Mouse (Mus musculus) retina, embryonic 14.5 days (tissue): Measurements from ENCODE around the gene Nrp1.

ENCODE experiments used
- DNase-seq: peaks from one replicate; pipeline ENCODE4 v3.0.0-alpha.2; 2015; ENCODE audit warnings: low spot score

Gene Nrp1

DNA sequence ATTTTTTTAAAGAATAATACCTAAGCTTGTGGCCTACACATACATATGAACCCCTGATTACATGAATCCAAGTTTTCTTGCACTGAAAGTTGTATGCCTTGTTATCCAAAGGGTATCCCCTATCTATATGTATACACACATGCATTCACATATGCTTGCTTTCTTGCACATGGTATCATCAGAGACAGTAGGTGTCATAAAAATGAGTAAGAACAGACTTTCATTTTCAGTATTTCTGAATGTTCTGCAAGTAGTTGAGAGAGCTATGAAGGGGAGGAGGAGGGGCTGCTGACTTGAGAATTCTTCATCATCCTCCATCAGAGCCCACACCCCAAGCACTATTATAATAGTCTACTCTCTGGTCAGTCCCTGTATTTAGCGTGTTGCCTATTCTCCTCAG lies 62.0 kb downstream of the Nrp1 start:
- DNase-seq, result no peak

DNA sequence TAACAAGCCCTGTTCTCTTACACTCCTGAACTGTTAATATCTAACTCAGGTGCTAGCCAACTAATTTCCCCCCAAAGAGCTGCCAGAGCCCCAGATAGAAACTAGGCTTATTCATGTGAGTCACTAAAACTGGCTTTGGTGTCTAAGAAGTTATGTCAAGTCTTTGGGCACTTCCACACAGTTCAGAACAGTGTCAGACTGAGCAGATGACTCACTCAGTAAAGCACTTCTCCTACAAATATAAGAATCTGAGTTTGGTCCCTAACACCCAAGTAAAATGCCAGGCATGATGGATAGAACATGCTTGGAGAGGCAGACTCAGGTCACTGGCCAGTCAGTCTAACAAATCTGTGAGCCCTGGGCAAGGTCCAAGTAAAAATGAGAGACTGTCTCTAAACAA lies 65.4 kb downstream of the Nrp1 start:
- no peak for DNase-seq

DNA sequence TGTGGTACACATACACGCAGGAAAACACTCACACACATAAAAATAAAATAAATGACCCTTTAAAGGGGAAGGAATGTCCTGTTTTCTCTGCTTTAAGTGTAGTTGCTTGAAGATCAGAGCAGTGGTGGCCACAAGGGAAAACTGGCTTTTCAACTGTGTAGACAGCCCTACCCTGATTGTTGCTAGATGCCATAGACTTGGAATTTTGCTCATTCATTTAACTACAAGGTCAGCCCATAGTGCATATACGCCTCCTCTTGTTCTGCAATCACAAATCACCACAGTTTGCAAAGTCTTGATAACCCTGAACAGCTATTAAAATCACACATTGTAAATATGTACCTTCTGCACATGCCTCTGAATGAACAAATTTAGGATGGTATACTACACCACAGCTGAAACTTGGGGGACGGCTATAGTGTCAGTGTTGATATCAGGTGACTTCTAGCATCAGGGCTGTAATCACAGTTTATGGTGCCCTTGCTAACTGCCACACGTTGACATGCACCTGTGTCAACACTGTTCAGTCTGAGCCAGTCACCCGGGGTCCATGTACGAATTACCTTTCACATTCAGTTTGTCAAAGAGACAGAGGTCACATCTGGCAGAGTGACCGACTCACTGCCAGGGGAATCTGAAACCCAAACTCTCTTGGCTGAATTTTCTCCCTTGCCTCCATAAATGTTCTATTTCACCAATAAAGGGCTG lies 66.4 kb downstream of the Nrp1 start:
- no peak for DNase-seq

DNA sequence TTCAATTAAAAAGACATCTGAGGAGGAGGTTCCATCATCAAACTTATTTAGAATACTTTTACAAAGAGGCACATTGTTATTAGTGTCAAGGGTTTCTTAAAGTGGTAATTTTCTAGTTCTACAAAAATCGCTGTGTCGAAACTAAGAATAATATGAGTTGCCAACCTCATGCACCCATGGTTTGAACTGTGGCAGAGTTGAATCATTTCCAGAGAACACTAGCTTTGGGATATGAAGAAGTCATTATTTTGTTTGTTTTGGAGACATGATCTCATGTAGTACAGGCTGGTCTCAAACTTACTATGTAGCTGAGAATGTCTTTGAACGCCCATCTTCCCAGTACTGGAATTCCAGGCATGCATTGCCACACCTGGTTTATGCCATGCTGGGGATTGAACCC lies 68.7 kb downstream of the Nrp1 start:
- no peak for DNase-seq

DNA sequence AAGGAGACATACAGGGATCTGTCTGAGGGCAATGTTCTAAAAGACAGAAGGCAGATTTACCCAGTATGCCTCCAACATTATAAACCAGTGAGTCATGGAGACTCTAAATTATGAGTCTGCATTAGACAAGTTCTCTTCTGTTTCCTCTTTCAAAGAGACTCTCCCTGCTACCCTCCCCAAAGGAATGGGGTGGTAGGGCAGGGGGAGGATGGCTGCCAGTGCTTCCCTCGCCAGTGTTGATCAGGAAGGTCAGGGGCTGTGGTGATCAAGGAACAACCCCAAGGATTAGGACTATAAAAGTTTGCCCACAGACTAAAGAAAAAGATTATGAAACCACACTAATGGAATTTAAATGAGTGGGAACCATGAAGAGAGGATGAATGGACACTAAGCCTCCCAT lies 70.6 kb downstream of the Nrp1 start:
- DNase-seq, result no peak

DNA sequence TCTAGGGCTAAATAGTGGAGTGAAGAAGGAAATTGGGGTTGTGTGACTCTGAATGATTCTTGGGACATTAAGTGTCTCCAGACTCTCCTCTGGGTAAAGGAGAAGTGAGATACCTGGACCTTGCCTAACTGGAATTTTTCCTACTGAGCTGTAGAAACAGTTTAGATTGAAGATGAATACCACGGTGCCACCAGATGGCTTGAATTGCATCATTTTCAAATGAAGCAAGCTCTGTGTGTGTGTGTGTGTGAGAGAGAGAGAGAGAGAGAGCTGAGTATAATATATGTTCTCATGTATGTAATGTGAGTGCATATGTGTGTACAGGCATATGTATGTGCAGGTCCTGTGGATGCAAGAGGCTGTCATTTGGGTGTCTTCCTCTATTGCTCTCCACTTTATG lies 72.7 kb downstream of the Nrp1 start:
- DNase-seq, result no peak

DNA sequence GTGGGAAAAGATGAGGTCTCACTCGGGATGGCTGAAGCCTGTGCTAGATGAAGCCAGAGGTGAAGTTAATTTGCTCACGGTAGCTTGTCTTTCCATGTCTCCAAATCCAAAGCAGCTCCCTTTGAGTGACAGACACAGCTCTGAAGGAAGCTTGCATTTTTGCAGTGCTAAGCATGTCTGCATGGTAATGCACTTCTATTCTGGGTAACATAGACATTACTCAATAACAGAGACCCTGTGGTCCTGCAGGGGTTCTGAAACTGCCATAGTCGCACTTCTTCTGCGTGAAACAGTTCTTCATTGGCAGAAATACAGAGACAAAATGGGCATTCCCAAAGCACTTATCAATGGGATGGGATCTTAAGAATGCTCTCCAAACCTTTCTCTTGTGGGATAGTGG lies 77.3 kb downstream of the Nrp1 start:
- DNase-seq, result no peak

DNA sequence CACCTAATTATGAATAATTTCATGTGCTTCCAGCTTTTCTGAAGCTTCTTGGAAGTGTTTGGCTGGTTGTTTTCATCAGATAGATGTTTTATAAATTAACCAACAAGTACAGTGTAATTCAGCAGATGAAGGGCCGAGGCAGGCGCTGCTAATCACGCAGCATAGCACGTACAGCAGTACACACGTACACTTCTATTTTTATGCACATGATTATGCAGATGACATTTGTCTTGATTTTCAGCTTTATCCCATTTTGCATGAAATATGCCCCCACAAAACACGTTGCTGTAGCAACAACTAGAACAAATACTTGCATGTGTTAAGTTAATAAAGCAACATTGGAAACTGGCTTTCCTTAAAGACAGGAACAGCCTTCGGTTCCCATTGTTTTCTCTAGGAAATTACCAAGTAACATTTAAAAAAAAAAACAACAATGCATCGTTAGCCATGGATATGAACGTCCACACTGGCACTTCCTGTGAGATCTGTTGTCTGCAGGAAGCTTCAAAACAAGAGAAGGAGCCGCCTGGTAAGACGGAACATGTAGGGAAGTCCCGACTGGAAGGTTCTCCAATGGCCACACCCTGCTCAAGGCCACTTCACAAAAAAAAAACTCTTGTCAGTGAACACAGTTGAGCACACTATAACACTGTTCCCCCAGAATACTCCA lies 78.9 kb downstream of the Nrp1 start:
- DNase-seq, result no peak

DNA sequence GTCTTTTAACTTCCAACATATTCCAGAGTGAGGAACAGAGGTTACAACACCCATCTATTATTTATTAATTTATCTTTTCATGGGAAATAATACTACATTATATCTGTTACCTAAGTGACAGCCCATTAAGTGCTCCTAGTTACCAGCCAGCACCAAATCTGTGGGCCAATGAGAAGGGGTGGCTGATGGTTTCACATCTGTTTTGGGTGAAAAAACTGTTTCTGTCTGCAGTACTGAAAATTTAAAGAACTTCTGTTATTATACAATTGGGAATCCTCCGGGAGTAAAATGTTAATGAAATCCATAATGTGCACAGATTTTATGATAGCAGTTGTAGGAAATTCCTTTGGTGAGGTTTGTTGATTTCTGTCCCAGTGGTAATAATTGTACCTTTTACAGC lies 83.0 kb downstream of the Nrp1 start:
- no peak for DNase-seq

DNA sequence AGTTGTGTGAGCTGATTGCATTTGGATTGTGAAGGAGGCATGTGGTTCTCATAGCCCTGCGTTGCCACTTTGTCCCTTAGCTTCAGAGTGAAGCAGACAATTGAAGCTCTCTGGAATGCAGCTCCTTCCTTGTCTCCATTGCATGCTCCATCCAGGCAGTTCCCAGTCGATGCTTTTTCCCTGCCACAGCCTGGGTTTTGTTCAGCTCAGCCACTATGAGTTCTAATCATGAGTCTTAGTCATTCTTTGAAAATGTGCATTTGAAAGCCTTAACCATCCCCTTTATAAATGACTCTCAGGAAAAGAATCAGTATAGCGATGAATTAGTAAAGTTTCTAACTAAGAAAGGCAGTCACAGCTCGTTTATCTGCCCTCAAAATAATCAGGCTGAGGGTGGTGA lies 87.2 kb downstream of the Nrp1 start:
- DNase-seq, result no peak

DNA sequence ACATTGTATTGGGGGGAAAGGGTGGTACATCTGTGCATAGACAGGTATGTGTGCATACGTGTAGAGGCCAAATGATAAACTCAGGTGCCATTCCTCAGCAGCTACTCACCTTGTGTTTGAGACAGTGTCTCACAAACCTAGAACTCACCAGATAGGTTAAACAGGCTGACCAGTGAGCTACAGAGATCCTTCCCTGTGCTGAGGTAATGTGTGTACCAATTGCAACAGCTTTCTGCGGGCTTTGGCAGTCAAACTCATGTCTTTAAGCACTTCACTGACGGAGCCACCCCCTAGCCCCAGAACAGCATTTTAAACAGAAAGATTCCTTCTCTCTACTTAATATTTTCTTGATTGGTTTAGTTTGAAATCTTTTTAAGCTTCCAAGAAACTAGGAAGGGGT lies 88.2 kb downstream of the Nrp1 start:
- DNase-seq, result no peak

DNA sequence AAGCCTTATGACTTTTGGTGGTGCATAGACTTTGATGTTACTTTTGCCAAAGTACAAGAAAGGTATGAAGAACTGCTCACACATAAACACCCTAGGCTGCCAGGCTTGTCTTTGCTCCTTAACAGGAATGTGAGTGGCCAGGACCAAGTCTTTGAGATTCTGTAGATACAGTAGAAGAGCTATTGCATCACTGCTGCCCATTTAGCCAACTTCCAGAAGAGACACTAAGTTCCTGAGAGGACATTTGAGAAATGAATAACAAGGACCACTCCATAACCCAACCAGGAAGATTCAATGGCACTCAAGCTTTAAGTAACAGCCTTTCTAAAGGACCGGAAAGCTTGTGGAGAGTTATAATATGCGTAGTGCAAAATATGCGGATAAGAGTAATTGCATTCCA lies 88.9 kb downstream of the Nrp1 start:
- DNase-seq, result no peak

DNA sequence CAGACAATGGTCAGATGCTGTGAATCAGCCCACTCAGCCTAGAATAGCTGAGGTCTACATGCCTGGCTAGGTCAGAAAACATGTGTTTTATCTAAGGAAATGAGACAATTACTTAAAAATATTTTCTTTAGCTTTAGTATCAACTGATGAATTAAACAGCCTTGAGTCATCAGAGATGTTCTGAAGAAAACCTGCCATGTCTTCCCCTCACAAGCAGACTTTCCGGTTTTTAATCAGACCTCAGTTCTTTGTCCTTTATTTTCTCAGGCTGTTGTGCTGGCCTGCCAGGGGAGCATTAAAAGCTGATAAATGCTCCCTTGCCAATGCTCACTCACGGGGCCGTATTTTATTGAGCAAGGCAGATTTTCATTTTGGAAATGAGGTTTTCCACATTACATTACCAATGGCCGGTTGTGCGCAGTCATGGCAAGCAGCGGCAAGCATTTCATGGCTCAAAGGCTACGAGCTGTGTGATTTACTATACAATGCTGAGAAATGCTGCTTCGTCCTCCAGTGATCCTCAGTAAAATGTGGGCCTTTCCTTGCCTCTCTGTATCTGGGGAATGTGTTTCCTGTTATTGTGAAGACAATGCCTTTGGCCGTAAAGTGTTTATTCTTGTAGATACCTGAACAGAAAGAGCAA lies 92.1 kb downstream of the Nrp1 start:
- DNase-seq, result no peak

DNA sequence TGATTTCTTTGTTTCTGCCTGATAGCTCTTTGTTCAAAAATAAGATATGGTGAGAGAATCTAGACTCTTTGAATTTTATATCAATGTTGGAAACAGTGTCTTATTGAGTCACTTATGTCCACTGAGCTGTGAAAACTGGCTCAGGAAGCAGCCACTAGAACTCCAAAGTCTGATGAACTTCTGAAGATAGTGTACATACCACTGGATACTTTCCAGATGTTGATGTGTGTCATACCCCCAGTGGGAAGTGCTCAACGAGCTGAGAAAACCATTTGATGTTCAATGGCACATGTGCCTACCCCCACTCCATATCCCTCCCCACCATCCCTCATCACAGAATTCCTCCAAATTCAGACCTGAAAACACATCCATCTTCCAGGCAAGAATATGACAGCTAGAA lies 92.7 kb downstream of the Nrp1 start:
- DNase-seq, result no peak

DNA sequence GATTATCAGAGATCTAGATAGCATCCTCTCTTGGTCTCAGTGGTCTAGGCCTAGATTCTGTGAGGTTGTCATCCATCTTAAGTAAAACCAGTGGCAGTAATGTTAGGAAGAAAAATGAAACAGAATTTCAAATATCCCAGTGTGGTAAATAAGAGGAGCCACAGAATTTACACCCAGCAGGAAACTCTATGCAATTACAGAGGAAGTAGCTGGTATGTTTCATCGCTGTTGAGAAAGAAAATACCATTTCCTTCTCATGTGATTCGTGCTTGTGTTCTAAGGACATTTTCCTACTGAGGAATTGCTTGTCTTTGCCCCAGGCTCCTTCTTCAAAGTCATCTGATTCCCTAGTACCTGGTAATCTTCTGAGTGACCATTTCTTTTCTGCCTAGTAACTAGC lies 95.1 kb downstream of the Nrp1 start:
- no peak for DNase-seq

DNA sequence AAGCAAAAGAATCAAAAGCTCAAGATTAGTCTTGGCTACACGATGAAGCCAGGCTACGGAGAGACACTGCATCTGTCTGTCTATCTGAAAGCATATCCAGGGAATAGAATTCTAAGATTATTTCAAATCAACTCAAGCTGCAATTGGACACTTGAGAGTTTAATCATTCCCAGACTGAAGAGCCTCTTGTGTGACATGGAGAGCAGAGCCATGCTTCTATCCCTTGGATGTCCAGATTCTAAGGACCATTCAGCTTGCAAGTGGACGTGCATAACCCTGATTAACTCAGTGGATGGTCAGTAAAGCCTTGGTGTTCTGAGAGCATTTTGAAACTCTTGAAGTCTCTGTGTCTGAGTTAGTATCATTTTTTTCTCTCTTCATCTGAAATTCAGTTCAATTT lies 95.6 kb downstream of the Nrp1 start:
- no peak for DNase-seq

DNA sequence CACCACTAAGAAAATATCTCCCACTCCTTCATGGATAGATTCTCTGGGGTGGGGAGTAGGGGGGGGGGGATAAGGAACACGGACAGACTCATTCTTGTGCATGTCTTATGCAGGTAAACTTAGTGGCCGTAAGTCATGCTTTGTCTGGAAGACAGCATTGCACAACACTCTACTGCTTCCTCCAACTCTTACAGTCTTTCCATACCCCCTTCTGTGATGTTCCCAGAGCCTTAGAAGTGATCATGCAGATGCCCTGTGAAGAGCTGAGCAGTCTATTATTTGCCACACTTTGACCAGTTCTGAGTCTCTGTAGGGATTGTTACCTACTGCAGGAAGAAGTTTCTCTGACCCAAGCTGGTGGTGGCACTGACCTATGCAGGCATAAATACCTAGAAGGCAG lies 98.9 kb downstream of the Nrp1 start:
- no peak for DNase-seq

DNA sequence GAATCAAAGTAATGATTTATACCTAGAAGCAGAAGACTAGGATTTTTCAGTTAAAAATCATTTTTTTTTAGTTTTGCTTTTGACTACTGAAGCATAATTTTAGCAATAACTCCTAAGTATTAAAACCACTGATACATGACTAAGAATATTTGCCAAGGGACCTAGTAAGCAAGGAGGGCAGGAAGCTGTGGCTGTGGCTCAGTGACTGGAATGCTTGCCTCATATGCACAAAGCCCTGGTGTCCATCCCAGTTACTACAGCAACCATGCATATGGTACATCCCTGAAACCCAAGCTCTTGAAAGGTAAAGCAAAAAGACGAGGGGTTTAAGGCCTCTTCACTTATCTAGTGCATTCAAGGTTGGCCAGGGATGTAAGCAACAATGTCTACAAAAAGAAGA lies 101.3 kb downstream of the Nrp1 start:
- no peak for DNase-seq

DNA sequence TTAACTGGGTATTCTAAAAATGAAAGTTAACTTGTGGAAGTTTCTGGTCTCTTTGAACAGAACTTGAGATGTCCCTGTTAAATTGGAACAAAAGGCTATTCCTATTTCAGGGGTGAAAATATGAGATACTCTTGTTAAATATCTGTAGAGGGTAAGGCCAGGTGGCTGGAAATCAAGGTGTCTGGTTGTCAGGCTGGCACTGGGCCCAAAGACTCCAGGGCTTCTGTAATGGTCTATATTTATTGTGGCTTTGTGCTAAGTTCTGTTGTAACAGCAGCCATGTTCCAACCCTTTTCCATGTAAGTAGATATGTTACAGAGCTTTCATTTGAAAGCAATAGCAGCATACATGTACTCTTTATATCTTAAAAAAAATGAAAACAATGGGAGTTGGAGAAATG lies 103.3 kb downstream of the Nrp1 start:
- no peak for DNase-seq

DNA sequence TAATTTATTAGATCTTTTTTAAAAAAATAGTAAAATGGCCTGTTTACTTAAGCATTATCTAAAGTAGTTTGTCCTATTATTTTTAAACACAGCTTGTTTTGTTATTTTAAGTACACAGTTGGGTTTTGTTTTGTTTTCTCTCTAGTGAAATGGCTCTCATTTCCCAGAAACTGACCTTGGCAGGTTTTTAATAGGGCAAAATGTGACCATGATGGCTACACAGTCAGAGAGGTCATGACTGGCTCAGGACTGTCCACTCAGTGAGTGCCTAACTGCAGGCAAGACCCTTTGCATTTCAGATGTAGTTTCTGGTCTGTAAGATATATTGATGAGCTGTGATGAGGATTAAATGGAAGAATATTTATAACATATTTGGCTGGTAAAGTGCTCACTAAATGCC lies 104.8 kb downstream of the Nrp1 start:
- no peak for DNase-seq

DNA sequence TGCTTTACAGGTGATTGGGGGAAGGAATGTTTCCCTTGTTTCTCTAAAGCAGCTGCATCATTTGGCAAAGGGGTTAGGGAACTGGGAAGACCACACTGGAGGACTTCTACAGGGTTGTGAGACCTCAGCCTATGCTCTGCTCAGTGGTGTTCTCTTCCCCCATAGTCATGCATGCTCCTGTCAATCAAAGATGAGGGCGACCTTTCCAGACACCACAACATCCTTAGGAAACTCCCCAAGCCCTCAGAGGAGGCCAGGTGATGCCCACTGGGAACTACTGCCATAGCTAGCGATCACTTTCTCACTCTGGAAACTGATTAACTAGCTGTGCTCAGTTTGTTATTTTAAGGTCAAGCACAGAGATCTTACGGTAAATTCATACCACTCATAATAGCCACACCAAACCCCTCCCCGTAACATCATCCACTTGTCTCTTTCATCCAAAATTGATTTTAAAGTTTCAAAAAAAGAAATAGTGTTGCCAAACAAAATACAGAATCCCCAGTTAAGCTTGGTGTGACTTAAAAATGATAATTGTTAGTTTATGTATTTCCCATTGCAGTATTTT lies 105.7 kb downstream of the Nrp1 start:
- no peak for DNase-seq

DNA sequence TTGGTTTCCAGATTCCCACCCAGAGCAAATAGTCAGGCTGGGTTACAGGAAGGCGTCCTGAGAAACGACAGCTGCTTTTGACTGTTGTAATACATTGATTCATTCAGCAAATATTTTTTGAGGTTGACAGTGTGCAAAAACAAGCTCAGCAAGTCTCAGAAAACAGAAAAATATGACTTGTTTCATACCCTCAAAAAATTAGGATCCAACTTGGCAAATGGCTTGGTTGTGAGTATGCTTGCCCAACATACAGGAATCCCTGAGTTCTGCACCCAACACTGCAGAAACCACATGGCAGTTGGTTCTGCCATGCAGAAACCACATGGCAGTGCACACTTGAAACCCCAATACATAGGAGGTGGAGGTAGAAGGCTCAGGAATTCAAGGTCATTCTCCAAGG lies 107.1 kb downstream of the Nrp1 start:
- DNase-seq, result no peak

DNA sequence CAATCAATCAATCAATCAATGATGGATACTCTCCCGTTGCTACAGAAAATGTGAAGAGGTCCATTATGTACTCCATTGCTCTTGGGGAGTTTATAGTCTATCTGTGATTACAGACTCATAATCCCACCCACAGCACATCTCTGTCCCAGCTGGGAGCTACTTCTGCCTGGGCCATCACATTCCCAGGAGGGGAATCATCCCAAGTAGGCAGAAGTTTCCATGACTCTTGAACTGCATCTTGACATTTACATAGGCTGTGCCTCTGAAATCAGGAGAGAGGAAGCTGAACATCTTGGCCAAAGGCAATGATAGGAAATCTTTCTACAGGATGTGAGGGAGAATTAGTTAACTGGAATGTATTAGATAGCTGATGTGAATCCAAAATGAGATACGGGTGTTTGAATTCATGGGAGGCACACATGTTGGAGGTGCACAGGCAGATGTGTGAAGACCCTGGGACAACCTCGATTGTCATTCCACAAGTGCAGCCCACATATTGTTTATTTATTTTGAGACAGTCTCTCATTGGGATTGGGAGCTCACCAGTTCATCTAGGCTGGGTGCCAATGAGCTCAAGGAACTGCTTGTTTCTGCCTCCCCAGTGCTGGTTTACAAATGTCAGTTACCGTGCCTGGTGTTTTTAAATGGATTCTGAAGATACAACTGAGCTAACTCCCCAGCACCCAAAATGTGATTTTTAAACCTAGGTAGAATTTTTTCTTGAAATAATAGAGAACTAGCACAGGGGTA lies 108.5 kb downstream of the Nrp1 start:
- no peak for DNase-seq
